Mouse (Mus musculus): Measurements from ENCODE around the gene Btbd1. TPM values are rescaled to one million over a fixed set of nuclear protein-coding genes. Genes with fewer than 3 reads are reported as not detected.
"Not testable (repeated sequence)": the region's sequence is repeated elsewhere in the genome, so short reads cannot be mapped to it uniquely, and the experiment has no call there.

Btbd1 gene
- polyA plus RNA-seq, 1 experiment from 2014 or later, result 62.1 TPM

DNA sequence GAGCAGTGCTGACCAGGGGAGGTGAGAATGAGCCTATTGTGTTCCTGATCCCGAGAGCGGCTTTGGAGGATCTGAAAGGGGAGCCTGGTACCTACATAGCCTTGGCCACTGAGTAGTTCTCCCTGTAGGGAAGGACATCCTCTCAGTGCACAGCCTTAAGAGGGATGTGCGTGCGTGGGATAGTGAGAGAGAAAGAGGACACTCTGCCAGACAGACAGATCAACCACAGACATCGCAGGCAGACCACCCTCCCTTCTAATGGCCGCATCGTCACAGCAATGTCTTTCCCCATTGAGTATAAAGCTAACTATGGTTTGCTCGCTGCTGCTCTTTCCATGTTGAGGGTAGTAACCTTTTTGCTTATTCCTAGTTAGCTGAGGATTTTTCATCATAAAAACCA is 14.7 kb upstream of the Btbd1 start:
- H3K4me1 ChIP-seq (ENCODE audit: insufficient read depth, low read length), result no peaks in the 10 kb centered on the region
- no peak overlapping the region for H3K9ac ChIP-seq (replicated peaks; ENCODE audit: low read length)
- no peak for ATAC-seq (ENCODE audit: low FRiP score, low TSS enrichment)
- 84% methylated on average over 8 of the region's 8 CpGs for WGBS
- H3K27me3 ChIP-seq (ENCODE audit: insufficient read depth, low read length), result no peaks in the 10 kb centered on the region
- no peak overlapping the region for H3K4me2 ChIP-seq (replicated peaks; ENCODE audit: low read depth, low read length)
- no peak overlapping the region for H3K4me3 ChIP-seq (ENCODE audit: low read length)
- H3K36me3 ChIP-seq (ENCODE audit: insufficient read depth, low read length), result no peaks in the 10 kb centered on the region
- H3K9me3 ChIP-seq (ENCODE audit: low read length), result no peaks in the 10 kb centered on the region
- H3K27ac ChIP-seq (ENCODE audit: low read length), result no peak overlapping the region

DNA sequence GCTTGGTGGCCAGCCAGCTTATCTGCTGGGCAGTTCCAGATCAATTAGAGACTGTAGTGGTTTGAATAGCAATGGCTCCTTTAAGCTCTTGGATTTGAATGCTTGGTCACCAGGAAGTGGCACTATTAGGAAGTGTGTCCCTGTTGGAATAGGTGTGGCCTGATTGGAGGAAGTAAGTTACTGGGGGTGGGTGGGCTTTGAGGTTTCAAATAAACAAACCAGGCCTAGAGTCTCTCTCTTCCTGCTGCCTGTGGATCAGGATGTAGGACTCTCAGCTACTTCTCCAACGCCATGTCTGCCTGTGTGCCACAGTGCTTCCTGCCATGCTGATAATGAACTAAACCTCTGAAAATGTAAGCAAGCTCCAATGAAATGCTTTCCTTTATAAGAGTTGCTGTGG is 13.8 kb upstream of the Btbd1 start:
- no peak for ATAC-seq (ENCODE audit: low FRiP score, low TSS enrichment)
- 62% methylated on average over 1 of the region's 1 CpGs for WGBS
- H3K4me3 ChIP-seq (ENCODE audit: low read length), result no peak overlapping the region
- no peak overlapping the region for H3K27ac ChIP-seq (ENCODE audit: low read length)
- no peaks in the 10 kb centered on the region for H3K27me3 ChIP-seq (ENCODE audit: insufficient read depth, low read length)
- no peak overlapping the region for H3K4me2 ChIP-seq (replicated peaks; ENCODE audit: low read depth, low read length)
- no peak overlapping the region for H3K9ac ChIP-seq (replicated peaks; ENCODE audit: low read length)
- H3K4me1 ChIP-seq (ENCODE audit: insufficient read depth, low read length), result no peaks in the 10 kb centered on the region
- no peaks in the 10 kb centered on the region for H3K36me3 ChIP-seq (ENCODE audit: insufficient read depth, low read length)
- H3K9me3 ChIP-seq (ENCODE audit: low read length), result no peaks in the 10 kb centered on the region

DNA sequence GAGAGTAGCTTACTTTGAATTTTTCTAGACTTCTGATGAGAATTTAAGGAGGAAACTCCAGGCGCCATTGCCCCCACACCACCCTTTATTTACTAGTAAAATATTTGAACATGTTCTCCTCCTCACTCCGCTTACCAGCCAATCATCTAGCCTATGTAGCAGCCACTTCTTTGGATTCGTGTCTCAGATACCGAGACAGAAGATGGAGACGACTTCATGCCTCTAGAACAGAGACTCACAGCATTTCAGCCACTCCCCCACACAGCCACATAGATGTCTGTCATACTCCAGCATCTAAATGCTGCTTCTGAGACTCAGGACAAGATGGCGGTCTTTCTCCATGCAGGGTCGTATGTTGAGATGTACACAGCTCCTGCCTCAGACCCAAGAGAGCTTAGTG is 12.9 kb upstream of the Btbd1 start:
- H3K4me2 ChIP-seq (replicated peaks; ENCODE audit: low read depth, low read length), result no peak overlapping the region
- no peaks in the 10 kb centered on the region for H3K36me3 ChIP-seq (ENCODE audit: insufficient read depth, low read length)
- H3K4me1 ChIP-seq (ENCODE audit: insufficient read depth, low read length), result no peaks in the 10 kb centered on the region
- no peak overlapping the region for H3K9ac ChIP-seq (replicated peaks; ENCODE audit: low read length)
- 83% methylated on average over 7 of the region's 7 CpGs for WGBS
- H3K27me3 ChIP-seq (ENCODE audit: insufficient read depth, low read length), result no peaks in the 10 kb centered on the region
- no peak for ATAC-seq (ENCODE audit: low FRiP score, low TSS enrichment)
- no peak overlapping the region for H3K4me3 ChIP-seq (ENCODE audit: low read length)
- H3K9me3 ChIP-seq (ENCODE audit: low read length), result no peaks in the 10 kb centered on the region
- H3K27ac ChIP-seq (ENCODE audit: low read length), result no peak overlapping the region

DNA sequence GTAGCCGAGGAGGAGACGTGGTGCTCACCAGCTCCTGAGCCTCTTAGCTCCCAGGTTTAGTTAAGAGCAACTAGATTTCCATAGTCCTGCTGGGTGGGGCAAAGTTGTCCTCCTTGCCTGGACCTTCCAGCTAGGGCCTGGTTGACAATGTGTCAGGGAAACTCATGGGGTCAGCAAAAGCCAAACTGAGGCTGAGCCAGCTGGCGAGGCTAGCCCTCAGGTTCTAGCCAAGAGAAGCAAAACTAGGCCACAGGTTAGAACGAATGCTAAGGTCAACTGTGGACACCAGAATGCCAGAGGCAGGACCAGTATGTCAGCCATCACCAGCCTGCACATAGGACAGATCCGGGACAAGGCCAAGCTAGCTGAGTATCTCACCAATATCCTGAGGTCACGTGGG is 12.2 kb upstream of the Btbd1 start:
- Histone ChIP-seq H3K27ac (ENCODE audit: low read length) (no peak overlapping the region), H3K9me3 (ENCODE audit: low read length) (no peaks in the 10 kb centered on the region), H3K27me3 (ENCODE audit: insufficient read depth, low read length) (no peaks in the 10 kb centered on the region), H3K4me2 (replicated peaks; ENCODE audit: low read depth, low read length) (no peak overlapping the region), H3K4me1 (ENCODE audit: insufficient read depth, low read length) (no peaks in the 10 kb centered on the region), H3K4me3 (ENCODE audit: low read length) (no peak overlapping the region), H3K9ac (replicated peaks; ENCODE audit: low read length) (no peak overlapping the region), H3K36me3 (ENCODE audit: insufficient read depth, low read length) (no peaks in the 10 kb centered on the region)
- ATAC-seq (ENCODE audit: low FRiP score, low TSS enrichment), result no peak
- WGBS, result 85% methylated on average over 6 of the region's 6 CpGs

DNA sequence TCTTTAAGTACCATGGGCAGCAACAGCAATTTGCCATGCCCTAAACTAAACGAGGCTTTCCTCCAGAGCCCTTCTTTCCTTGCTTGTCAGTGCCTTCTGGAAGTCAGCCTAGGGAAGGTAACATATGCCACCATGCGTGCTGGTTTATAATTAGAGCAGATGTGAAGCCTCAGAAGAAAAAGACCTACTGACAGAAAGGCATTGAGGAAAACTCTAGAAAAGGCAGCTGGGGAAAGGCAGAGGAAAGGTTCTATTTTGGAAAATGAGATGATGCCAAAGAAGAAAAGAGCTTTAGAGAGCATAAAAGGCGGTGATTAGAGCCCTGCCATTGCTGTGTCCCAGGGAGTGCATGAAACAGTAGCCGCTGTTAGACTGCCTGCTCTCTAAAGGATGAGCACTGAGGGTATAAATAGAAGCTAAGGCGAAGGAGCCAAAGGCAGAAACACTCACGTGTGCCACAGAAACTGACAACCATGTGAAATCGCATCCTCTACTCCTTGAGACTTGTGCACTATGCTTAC is 11.5 kb upstream of the Btbd1 start:
- H3K4me2 ChIP-seq (replicated peaks; ENCODE audit: low read depth, low read length), result no peak overlapping the region
- H3K27me3 ChIP-seq (ENCODE audit: insufficient read depth, low read length), result no peaks in the 10 kb centered on the region
- H3K9ac ChIP-seq (replicated peaks; ENCODE audit: low read length), result no peak overlapping the region
- H3K4me1 ChIP-seq (ENCODE audit: insufficient read depth, low read length), result no peaks in the 10 kb centered on the region
- no peak for ATAC-seq (ENCODE audit: low FRiP score, low TSS enrichment)
- H3K27ac ChIP-seq (ENCODE audit: low read length), result no peak overlapping the region
- no peaks in the 10 kb centered on the region for H3K36me3 ChIP-seq (ENCODE audit: insufficient read depth, low read length)
- 62% methylated on average over 7 of the region's 7 CpGs for WGBS
- no peak overlapping the region for H3K4me3 ChIP-seq (ENCODE audit: low read length)
- H3K9me3 ChIP-seq (ENCODE audit: low read length), result no peaks in the 10 kb centered on the region

DNA sequence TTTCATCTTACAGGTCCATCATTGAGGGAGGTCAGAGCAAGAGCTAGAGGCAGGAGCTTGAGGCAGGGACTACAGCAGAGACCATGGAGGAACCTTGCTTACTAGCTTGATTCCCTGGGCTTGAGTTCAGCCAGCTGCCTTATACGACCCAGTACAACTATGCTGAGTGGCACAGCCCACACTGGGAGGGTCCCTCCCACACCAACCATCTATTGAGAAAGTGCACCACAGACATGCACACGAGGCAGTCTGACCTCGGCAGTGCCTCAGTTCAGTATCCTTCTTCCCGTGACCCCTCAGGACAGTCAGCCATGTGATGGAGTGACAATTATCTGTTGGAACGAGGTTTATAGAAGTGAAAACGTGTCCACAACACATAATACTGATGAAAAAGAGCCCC is 10.5 kb upstream of the Btbd1 start:
- H3K36me3 ChIP-seq (ENCODE audit: insufficient read depth, low read length), result no peaks in the 10 kb centered on the region
- no peak overlapping the region for H3K4me3 ChIP-seq (ENCODE audit: low read length)
- no peaks in the 10 kb centered on the region for H3K9me3 ChIP-seq (ENCODE audit: low read length)
- no peak for ATAC-seq (ENCODE audit: low FRiP score, low TSS enrichment)
- H3K4me2 ChIP-seq (replicated peaks; ENCODE audit: low read depth, low read length), result no peak overlapping the region
- H3K27me3 ChIP-seq (ENCODE audit: insufficient read depth, low read length), result no peaks in the 10 kb centered on the region
- H3K9ac ChIP-seq (replicated peaks; ENCODE audit: low read length), result no peak overlapping the region
- H3K4me1 ChIP-seq (ENCODE audit: insufficient read depth, low read length), result no peaks in the 10 kb centered on the region
- H3K27ac ChIP-seq (ENCODE audit: low read length), result no peak overlapping the region
- WGBS, result 42% methylated on average over 6 of the region's 6 CpGs

DNA sequence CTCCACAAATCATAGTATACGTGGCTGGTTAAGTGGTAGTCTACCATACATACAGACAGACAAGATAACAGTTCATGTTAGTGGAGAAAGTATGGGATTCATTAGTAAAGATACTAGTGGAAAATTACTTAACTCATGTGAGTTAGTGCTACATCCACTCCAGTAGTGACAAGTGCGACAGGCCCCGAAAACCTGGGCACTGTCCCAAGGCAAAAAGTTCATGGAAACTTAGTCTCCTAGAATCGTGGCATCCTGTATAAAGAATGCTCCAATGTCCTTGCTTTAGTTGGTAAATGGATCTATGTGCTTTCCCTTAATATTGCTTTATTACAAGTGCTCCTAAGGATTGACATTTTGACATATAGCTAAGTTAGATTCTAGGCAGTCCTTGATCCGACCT is 8.5 kb upstream of the Btbd1 start:
- WGBS, result 82% methylated on average over 5 of the region's 5 CpGs
- not testable (repeated sequence) for H3K4me1 ChIP-seq (ENCODE audit: insufficient read depth, low read length); H3K27ac ChIP-seq (ENCODE audit: low read length)

DNA sequence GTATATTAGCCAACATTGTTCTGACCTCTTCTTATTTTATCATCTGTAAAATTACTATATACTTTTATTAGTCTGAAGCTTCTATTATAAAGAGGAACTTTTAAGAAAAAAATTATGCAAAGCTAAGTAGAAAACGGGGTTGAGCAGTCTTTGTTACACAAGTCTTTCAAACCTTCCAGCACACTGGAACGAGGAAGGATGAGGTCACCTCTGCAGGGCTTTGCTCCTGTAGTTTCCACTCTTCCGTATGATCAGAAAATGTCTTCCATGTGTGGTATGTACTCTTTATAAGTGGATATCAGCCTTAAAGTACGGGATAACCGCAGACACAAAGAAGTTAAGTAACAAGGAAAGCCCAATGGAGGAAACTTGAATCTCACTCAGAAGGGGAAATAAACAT is 6.2 kb upstream of the Btbd1 start:
- Histone ChIP-seq H3K27me3 (ENCODE audit: insufficient read depth, low read length) (no peaks in the 10 kb centered on the region), H3K9ac (replicated peaks; ENCODE audit: low read length) (no peak overlapping the region), H3K4me1 (ENCODE audit: insufficient read depth, low read length) (no peaks in the 10 kb centered on the region), H3K4me3 (ENCODE audit: low read length) (no peak overlapping the region), H3K27ac (ENCODE audit: low read length) (no peak overlapping the region), H3K4me2 (replicated peaks; ENCODE audit: low read depth, low read length) (no peak overlapping the region), H3K36me3 (ENCODE audit: insufficient read depth, low read length) (no peaks in the 10 kb centered on the region), H3K9me3 (ENCODE audit: low read length) (no peaks in the 10 kb centered on the region)
- 91% methylated on average over 5 of the region's 5 CpGs for WGBS
- no peak for ATAC-seq (ENCODE audit: low FRiP score, low TSS enrichment)

More for the DNA sequence above, 8.5 kb upstream of the Btbd1 start:
- not testable (repeated sequence) for H3K9ac ChIP-seq (replicated peaks; ENCODE audit: low read length); H3K27me3 ChIP-seq (ENCODE audit: insufficient read depth, low read length); H3K4me3 ChIP-seq (ENCODE audit: low read length); H3K36me3 ChIP-seq (ENCODE audit: insufficient read depth, low read length); H3K4me2 ChIP-seq (replicated peaks; ENCODE audit: low read depth, low read length); ATAC-seq (ENCODE audit: low FRiP score, low TSS enrichment); H3K9me3 ChIP-seq (ENCODE audit: low read length)

DNA sequence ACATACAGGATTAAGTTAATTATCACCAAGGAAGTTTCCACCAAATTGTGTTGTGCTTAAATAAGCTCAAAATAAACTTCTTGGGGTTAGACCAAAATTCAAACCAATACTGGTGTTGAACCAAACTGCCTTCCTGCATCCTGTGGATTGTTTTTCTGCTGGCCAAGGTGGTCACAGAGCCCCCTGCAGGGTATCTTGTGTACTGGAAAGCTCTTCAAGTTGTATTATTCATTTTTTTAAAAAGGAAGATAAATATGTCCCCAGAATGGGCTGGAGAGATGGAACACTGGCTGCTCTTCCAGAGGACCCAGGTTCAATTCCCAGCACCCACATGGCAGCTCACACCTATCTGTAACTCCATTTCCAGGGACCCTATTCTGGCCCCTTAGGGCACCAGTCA is 5.6 kb upstream of the Btbd1 start:
- no peak for ATAC-seq (ENCODE audit: low FRiP score, low TSS enrichment)

DNA sequence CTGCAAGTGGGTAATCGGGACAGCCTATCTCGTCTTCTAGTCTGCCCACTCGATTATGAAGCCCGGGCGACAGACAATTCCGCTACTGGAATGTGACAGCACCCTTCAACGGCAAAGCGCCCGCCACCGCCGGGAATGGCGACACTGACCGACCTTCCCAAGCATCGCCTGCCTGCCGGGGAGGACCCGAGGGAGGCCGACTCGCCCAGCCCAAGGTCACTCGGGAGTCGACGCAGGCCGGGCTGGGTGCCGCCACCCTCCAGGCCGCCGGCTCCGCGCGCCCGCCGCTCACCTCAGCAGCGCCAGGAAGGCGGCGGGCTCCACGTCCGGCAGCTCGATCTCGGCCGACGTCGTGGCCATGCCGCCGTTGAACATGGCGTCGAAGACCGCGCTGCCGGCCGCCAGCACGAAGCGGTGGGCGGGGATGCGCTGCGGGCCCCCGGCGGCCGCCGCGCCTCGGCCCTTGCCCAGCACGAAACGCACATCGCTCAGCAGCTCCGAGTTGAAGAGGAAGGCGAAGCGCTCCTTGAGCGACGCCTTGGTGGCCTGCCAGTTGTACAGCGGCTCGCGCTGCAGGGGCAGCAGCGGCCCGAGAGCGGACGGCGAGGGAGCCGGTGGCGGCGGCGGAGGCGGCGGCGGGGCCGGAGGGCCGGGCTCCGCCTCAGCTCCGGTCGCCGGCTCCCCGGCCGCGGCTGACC is 401 bp downstream of the Btbd1 start:
- peak overlapping the region; percentile 90 for H3K4me2 ChIP-seq (replicated peaks; ENCODE audit: low read depth, low read length)
- peak overlapping the region; percentile 75 for H3K9ac ChIP-seq (replicated peaks; ENCODE audit: low read length)
- no peaks in the 10 kb centered on the region for H3K27me3 ChIP-seq (ENCODE audit: insufficient read depth, low read length)
- H3K36me3 ChIP-seq (ENCODE audit: insufficient read depth, low read length), result no peaks in the 10 kb centered on the region
- H3K4me3 ChIP-seq (ENCODE audit: low read length), result peak overlapping the region; percentile 74
- WGBS, result under 1% methylated on average over 68 of the region's 91 CpGs
- peaks cover 38% of the 10 kb centered on the region for H3K4me1 ChIP-seq (ENCODE audit: insufficient read depth, low read length)
- H3K9me3 ChIP-seq (ENCODE audit: low read length), result no peaks in the 10 kb centered on the region
- peak; percentile 80 for ATAC-seq (ENCODE audit: low FRiP score, low TSS enrichment)
- peak overlapping the region; percentile 94 for H3K27ac ChIP-seq (ENCODE audit: low read length)

More for the DNA sequence above, 5.6 kb upstream of the Btbd1 start:
- H3K4me3 ChIP-seq (ENCODE audit: low read length), result no peak overlapping the region
- no peak overlapping the region for H3K4me2 ChIP-seq (replicated peaks; ENCODE audit: low read depth, low read length)
- H3K27ac ChIP-seq (ENCODE audit: low read length), result no peak overlapping the region
- no peaks in the 10 kb centered on the region for H3K27me3 ChIP-seq (ENCODE audit: insufficient read depth, low read length)
- no peak overlapping the region for H3K9ac ChIP-seq (replicated peaks; ENCODE audit: low read length)
- H3K9me3 ChIP-seq (ENCODE audit: low read length), result no peaks in the 10 kb centered on the region
- H3K36me3 ChIP-seq (ENCODE audit: insufficient read depth, low read length), result no peaks in the 10 kb centered on the region
- peaks cover 4% of the 10 kb centered on the region; the same call in 1 of the 2 replicates for H3K4me1 ChIP-seq (ENCODE audit: insufficient read depth, low read length)

Measured in kidney, embryonic 16.5 days (tissue).